Comparison of ENCODE assay signal across 25 mouse cellular contexts in genomic region chr2:3444206-3444605, GRCm38 (mm10). TPM values are rescaled to one million over a fixed set of nuclear protein-coding genes. Genes with fewer than 3 reads are reported as not detected.
DNase-seq lines count a peak whose midpoint lies in the region; TF ChIP-seq lines count a peak whose summit lies in the region.
"Had no signal": no experiment of that assay in that cellular context is flagged by ENCODE, and none has a peak within 500 bp of the region (broad histone marks: within the 10 kb centered on the region; RNA-seq: fewer than 3 reads in every experiment).

No protein-coding gene starts in this region.

- no peaks in the 10 kb centered on the region for H3K4me1 ChIP-seq in forebrain, embryonic 10.5 days
- H3K4me1 ChIP-seq: forebrain, embryonic 13.5 days; limb, embryonic 15.5 days; liver, embryonic 15.5 days; neural tube, embryonic 15.5 days had no signal

- no peak for TF ChIP-seq CTCF in layer of hippocampus, adult 2 months (conservative IDR thresholded peaks at IDR 0.05)

- H3K9me3 ChIP-seq in forebrain, embryonic 10.5 days = no peaks in the 10 kb centered on the region
- H3K9me3 ChIP-seq: forebrain, embryonic 13.5 days; limb, embryonic 15.5 days; liver, embryonic 15.5 days; neural tube, embryonic 15.5 days had no signal

- WGBS in forebrain, embryonic 10.5 days = 93% methylated on average over 7 of the region's 7 CpGs

- peaks cover 21% of the 10 kb centered on the region for H3K36me3 ChIP-seq in forebrain, embryonic 10.5 days (replicated peaks)

- peak; percentile 21 to 23 for DNase-seq in cerebellum, adult 18-20 months
- no peak for DNase-seq in cerebellum, adult 9-11 months
- peak; percentile 57 for DNase-seq in layer of hippocampus, adult 11-12 months (ENCODE audit: low spot score)
- DNase-seq in layer of hippocampus, postnatal 14 days (ENCODE audit: low spot score in 2 of 2) = no peak
- peak; percentile 8 for DNase-seq in retina, postnatal 1 day
- no peak for DNase-seq in retina, embryonic 14.5 days (ENCODE audit: low spot score)
- DNase-seq in layer of hippocampus, adult 2 months (ENCODE audit: low spot score in 2 of 2) = peak; percentile 17 to 38
- DNase-seq in forebrain, embryonic 10.5 days (ENCODE audit: extremely low spot score, low spot score) = no peak
- DNase-seq: adrenal gland, adult 8-10 months; gastrocnemius, postnatal 25 days; kidney, adult 18-20 months; thymus, adult 2 months had no signal

- no peak overlapping the region for H3K4me3 ChIP-seq in layer of hippocampus, adult 2 months
- H3K4me3 ChIP-seq in forebrain, embryonic 10.5 days = no peak overlapping the region
- H3K4me3 ChIP-seq: forebrain, embryonic 13.5 days; limb, embryonic 15.5 days; liver, embryonic 15.5 days; neural tube, embryonic 15.5 days had no signal

- H3K27ac ChIP-seq in layer of hippocampus, adult 2 months = no peak overlapping the region
- no peak overlapping the region for H3K27ac ChIP-seq in forebrain, embryonic 10.5 days
- H3K27ac ChIP-seq: forebrain, embryonic 13.5 days; kidney, postnatal 0 days; limb, embryonic 15.5 days; liver, embryonic 15.5 days; neural tube, embryonic 15.5 days had no signal

- no peaks in the 10 kb centered on the region for H3K27me3 ChIP-seq in forebrain, embryonic 10.5 days (ENCODE audit: poor library complexity, severe bottlenecking)
- H3K27me3 ChIP-seq: forebrain, embryonic 13.5 days; limb, embryonic 15.5 days; liver, embryonic 15.5 days; neural tube, embryonic 15.5 days had no signal

RNA-seq across cellular contexts. Expression of gene Dclre1c, which starts 20.3 kb away (rescaled TPM):
- total RNA-seq in layer of hippocampus, postnatal 14 days (2021) = 10 to 100 TPM in 1 of 2 experiments, 1 to 10 TPM in 1; 9.8 to 12.9 TPM
- 10 to 100 TPM; 11.8 to 12.7 TPM for total RNA-seq in layer of hippocampus, adult 2 months (2021)
- 7.5 and 10.2 TPM in 2 replicates for polyA plus RNA-seq in forebrain, embryonic 10.5 days (2016; fragmentation: Nextera tagmentation; extraction: Ambion mirVana)

RNA-seq across cellular contexts. Expression of gene Meig1, which starts 21.8 kb away (rescaled TPM):
- total RNA-seq in layer of hippocampus, postnatal 14 days (2021) = 1 to 10 TPM; 5.5 to 5.9 TPM
- 1 to 10 TPM; 4.9 to 5.0 TPM for total RNA-seq in layer of hippocampus, adult 2 months (2021)
- polyA plus RNA-seq in forebrain, embryonic 10.5 days (2016; fragmentation: Nextera tagmentation; extraction: Ambion mirVana) = 0.30 TPM in 1 of 2 replicates, not detected in the other
- total RNA-seq: common myeloid progenitor, adult 5-6 weeks; gastrocnemius, postnatal 25 days; hematopoietic stem cell, adult 5-6 weeks had no signal
- polyA plus RNA-seq: embryonic facial prominence, embryonic 11.5 days; limb, embryonic 15.5 days; spleen, adult 2 months had no signal

RNA-seq across cellular contexts. Expression of gene Suv39h2, which starts 30.6 kb away (rescaled TPM):
- 1 to 10 TPM; 3.2 to 3.4 TPM for total RNA-seq in layer of hippocampus, postnatal 14 days (2021)
- 1 to 10 TPM; 3.0 to 3.4 TPM for total RNA-seq in layer of hippocampus, adult 2 months (2021)
- 39.0 and 43.7 TPM in 2 replicates for polyA plus RNA-seq in forebrain, embryonic 10.5 days (2016; fragmentation: Nextera tagmentation; extraction: Ambion mirVana)

RNA-seq across cellular contexts. Expression of gene Olah, which starts 47.2 kb away (rescaled TPM):
- total RNA-seq in layer of hippocampus, postnatal 14 days (2021) = not detected
- total RNA-seq in layer of hippocampus, adult 2 months (2021) = not detected
- not detected in 2 replicates for polyA plus RNA-seq in forebrain, embryonic 10.5 days (2016; fragmentation: Nextera tagmentation; extraction: Ambion mirVana)
- total RNA-seq: common myeloid progenitor, adult 5-6 weeks; gastrocnemius, postnatal 25 days; heart, adult 8-10 months; hematopoietic stem cell, adult 5-6 weeks; layer of hippocampus, postnatal 10 days had no signal
- polyA plus RNA-seq: embryonic facial prominence, embryonic 11.5 days; forebrain, embryonic 13.5 days; heart, embryonic 16.5 days; kidney, postnatal 0 days; liver, embryonic 15.5 days; neural tube, embryonic 15.5 days; spleen, adult 2 months; stomach, embryonic 16.5 days; thymus, adult 2 months had no signal

Comparison
In these comparisons a context has a peak if more than half of its experiments do, and no peak if none do; other contexts are left out.
1. DNase-seq: peak in cerebellum, adult 18-20 months (2 of 2), layer of hippocampus, adult 11-12 months (single experiment), retina, postnatal 1 day (single experiment) and layer of hippocampus, adult 2 months (2 of 2); none in cerebellum, adult 9-11 months (single experiment), layer of hippocampus, postnatal 14 days (0 of 2), retina, embryonic 14.5 days (single experiment) and forebrain, embryonic 10.5 days (single experiment).